Mouse (Mus musculus): ENCODE data around the gene Gmnc. TPM values are rescaled to one million over a fixed set of nuclear protein-coding genes. Genes with fewer than 3 reads are reported as not detected.

The Gmnc gene
- total RNA-seq (2023; ENCODE audit: inconsistent age), result not detected in 4 replicates

DNA sequence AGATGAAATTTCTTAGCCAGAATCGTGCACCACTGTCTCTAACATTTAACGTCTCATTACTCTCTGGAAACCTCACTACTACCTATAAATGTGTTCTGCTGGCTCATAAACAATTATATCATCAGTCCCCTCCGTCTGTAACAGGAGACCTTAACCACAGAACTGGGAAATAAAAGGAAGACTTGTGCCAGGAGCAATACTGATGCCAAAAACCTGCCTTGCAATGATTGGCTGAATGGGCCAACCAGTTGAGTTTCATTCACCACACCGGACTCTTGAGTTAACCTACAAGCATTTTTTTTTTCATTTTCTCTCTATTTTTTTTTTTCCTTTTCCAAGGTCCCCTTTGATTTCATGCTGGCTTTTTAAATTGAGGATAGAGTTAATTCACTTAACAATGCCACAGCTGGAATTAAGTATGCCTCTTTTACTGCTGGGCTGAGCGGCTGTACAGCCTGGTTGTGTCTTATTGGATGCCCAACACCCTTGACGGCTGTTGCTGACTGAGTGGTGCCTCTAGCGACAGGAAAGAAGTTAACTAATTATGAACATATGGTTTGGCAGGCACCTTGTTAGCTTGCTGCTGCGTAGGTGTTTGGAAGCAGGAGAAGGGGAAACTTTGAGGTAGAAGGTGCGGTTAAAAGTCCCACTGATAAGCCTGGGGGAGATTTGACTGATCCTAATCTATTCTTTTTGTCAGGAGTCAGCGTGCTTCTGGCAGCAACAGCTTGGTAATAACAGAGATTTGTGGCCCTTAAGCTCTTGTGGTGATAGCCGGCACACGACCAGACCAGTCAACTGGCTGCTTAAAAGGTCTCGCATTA lies at the start of gene Gmnc:
Gene Gmnc, minus strand, starts transcription at position 176 of the 824 bp plus-strand sequence.

